Mouse (Mus musculus) limb, embryonic 11.5 days (tissue): ENCODE results near the gene Pla2g2c. TPM values are rescaled to one million over a fixed set of nuclear protein-coding genes. Genes with fewer than 3 reads are reported as not detected.
A peak's percentile ranks its signal among the peaks of the same experiment; 100 is the strongest.

Experiments used
- ATAC-seq: fragments of 200-750 bp; cut with Nextera tagmentation; 2 replicates; pipeline ENCODE4 v1.8.0; 2017; ENCODE audit warnings: low read depth; ENCODE audit not compliant: insufficient number of reproducible peaks, low FRiP score, low TSS enrichment
- DNase-seq: peaks from one replicate; pipeline ENCODE4 v3.0.0-alpha.2; 2015; ENCODE audit warnings: low spot score
- H3K27ac ChIP-seq: fragments of 300-500 bp; sonication (generic); replicated peaks from 2 replicates; pipeline ENCODE4 v1.5.1; 2014; ENCODE audit warnings: low read depth, mild to moderate bottlenecking, low read length
- H3K27me3 ChIP-seq: fragments of 300-500 bp; sonication (generic); 2 replicates; pipeline ENCODE4 v1.6.1; 2014; ENCODE audit warnings: mild to moderate bottlenecking, low read length, mixed read lengths; ENCODE audit not compliant: control insufficient read depth, insufficient read depth
- H3K36me3 ChIP-seq: fragments of 300-500 bp; sonication (generic); 2 replicates; pipeline ENCODE4 v1.6.1; 2014; ENCODE audit warnings: mild to moderate bottlenecking, low read length, moderate library complexity, mixed read lengths; ENCODE audit not compliant: control insufficient read depth, insufficient read depth
- H3K4me1 ChIP-seq: fragments of 300-500 bp; sonication (generic); 2 replicates; pipeline ENCODE4 v1.6.1; 2014; ENCODE audit warnings: low read length, mixed read lengths; ENCODE audit not compliant: control insufficient read depth, insufficient read depth
- H3K4me2 ChIP-seq: fragments of 300-500 bp; sonication (generic); 2 replicates; pipeline ENCODE4 v1.6.1; 2014; ENCODE audit warnings: low read depth, mild to moderate bottlenecking, moderate library complexity; ENCODE audit not compliant: severe bottlenecking
- H3K4me3 ChIP-seq: fragments of 300-500 bp; sonication (generic); 2 replicates; pipeline ENCODE4 v1.5.1; 2014; ENCODE audit warnings: low read depth, low read length
- H3K9ac ChIP-seq: fragments of 300-500 bp; sonication (generic); 2 replicates; pipeline ENCODE4 v1.6.1; 2014; ENCODE audit warnings: mild to moderate bottlenecking, low read length
- H3K9me3 ChIP-seq: fragments of 300-500 bp; sonication (generic); 2 replicates; pipeline ENCODE4 v1.6.1; 2016; ENCODE audit warnings: low read length; ENCODE audit not compliant: control insufficient read depth
- WGBS: fragments of 180-500 bp; shearing (Covaris S2); extraction: QIAGEN DNeasy Blood & Tissue Kit; methylation state at CpG from one replicate; pipeline ENCODE4 v1.1.7; 2014; 5-methylcytosine and 5-hydroxymethylcytosine counted together
- polyA plus RNA-seq: library from polyadenylated mRNA; unstranded; fragments of >200 nt; fragmentation: Nextera tagmentation; extraction: Ambion mirVana; gene quantifications from 2 replicates; pipeline ENCODE4 v1.2.1, GENCODE M21; 2014

The Pla2g2c gene
- polyA plus RNA-seq, 1 experiment from 2014 or later: 1.1 TPM

DNA sequence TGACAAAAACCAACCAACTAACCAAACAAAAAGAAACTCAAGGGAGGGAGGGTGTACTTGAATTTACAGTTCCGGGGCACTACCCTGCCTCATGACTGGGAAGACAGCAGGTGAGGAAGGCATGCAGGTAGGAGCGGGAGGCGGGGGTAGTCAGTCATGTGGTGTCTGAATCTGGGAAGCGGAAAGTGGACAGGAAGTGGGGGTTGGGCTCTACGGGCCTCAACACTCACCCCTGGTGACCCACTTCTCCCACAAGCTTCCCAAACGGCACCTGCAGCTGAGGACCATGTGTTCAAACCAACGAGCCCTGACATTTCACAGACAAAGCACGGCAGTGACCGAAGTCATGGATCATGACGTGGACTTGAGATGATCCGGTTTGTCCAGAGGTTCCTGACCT is 12.5 kb upstream of the Pla2g2c start:
- Histone ChIP-seq H3K9me3 (no peaks in the 10 kb centered on the region), H3K36me3 (no peaks in the 10 kb centered on the region), H3K9ac (no peak overlapping the region), H3K27me3 (no peaks in the 10 kb centered on the region), H3K4me3 (no peak overlapping the region), H3K4me2 (no peak overlapping the region), H3K4me1 (no peaks in the 10 kb centered on the region), H3K27ac (no peak overlapping the region)
- 76% methylated on average over 11 of the region's 11 CpGs for WGBS
- DNase-seq (no peak), ATAC-seq (no peak)

DNA sequence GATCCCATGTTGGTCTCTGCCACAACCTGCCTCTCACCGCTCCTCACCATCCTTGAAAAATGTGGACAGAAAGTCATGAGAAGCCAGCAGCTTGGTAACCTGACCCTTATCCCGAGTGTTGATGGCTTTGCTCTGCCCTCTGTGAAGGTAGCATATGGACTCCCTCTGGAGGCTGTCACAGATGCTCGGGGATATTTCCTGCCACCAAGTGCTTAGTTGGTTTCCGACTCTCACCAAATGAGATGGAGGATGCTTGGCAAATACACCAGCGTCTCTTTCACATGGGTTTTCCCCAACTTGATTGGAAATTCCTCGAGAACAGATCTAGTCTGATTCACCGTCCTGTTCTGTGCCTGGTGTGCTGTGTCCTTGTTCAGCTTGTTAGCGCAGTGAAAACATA is 12.0 kb upstream of the Pla2g2c start:
- 74% methylated on average over 8 of the region's 8 CpGs for WGBS
- Histone ChIP-seq H3K27ac (no peak overlapping the region), H3K27me3 (no peaks in the 10 kb centered on the region), H3K9me3 (no peaks in the 10 kb centered on the region), H3K36me3 (no peaks in the 10 kb centered on the region), H3K4me3 (no peak overlapping the region), H3K4me2 (no peak overlapping the region), H3K4me1 (no peaks in the 10 kb centered on the region), H3K9ac (no peak overlapping the region)
- no peak for DNase-seq
- no peak for ATAC-seq

DNA sequence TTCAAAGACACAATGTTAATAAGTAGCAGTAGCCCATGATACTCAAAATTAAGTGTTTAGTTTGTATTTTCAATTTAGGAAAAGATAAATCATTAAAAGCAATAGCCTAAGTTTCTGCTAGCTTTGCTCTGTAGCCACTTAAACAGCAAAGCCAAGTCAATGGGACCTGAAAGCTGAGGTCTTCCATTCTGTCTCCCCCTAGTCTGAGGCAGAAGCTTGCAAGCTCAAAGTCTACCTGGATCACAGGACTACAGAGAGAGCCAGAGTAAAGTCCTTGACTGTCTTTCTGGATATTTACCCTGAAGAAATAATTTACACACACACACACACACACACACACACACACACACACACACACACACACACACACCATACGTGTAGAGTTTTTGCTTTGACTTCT is 10.4 kb upstream of the Pla2g2c start:
- DNase-seq (no peak), ATAC-seq (no peak)
- H3K27me3 ChIP-seq: no peaks in the 10 kb centered on the region
- 67% methylated on average over 1 of the region's 1 CpGs for WGBS
- H3K4me2 ChIP-seq: no peak overlapping the region
- no peaks in the 10 kb centered on the region for H3K36me3 ChIP-seq
- H3K9ac ChIP-seq: no peak overlapping the region
- H3K4me1 ChIP-seq: no peaks in the 10 kb centered on the region
- H3K27ac ChIP-seq: no peak overlapping the region
- no peaks in the 10 kb centered on the region for H3K9me3 ChIP-seq
- no peak overlapping the region for H3K4me3 ChIP-seq

DNA sequence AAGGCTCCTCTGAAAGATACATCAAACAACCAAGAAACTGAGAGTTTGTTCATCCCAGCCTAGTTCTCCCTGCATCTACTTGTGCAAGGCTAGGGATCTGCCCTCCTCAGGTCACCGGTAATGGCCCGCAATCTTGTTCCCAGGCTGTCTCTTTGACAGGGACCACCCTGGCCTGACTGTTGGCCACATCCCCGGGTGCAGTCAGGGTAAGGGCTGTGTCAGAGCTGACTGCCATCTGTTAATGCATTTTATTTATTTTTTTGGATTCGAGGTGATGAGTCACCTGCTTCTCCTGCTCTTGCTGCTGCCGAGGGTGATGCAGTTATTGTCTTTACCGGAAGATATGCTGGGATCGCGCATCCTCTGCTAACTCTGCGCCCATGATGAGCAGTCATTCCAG is 7.9 kb upstream of the Pla2g2c start:
- H3K36me3 ChIP-seq: no peaks in the 10 kb centered on the region
- no peak overlapping the region for H3K27ac ChIP-seq
- H3K4me2 ChIP-seq: no peak overlapping the region
- no peak overlapping the region for H3K9ac ChIP-seq
- no peak overlapping the region for H3K4me3 ChIP-seq
- ATAC-seq: no peak
- H3K4me1 ChIP-seq: no peaks in the 10 kb centered on the region
- H3K9me3 ChIP-seq: no peaks in the 10 kb centered on the region
- H3K27me3 ChIP-seq: no peaks in the 10 kb centered on the region
- DNase-seq: no peak
- 84% methylated on average over 9 of the region's 9 CpGs for WGBS

DNA sequence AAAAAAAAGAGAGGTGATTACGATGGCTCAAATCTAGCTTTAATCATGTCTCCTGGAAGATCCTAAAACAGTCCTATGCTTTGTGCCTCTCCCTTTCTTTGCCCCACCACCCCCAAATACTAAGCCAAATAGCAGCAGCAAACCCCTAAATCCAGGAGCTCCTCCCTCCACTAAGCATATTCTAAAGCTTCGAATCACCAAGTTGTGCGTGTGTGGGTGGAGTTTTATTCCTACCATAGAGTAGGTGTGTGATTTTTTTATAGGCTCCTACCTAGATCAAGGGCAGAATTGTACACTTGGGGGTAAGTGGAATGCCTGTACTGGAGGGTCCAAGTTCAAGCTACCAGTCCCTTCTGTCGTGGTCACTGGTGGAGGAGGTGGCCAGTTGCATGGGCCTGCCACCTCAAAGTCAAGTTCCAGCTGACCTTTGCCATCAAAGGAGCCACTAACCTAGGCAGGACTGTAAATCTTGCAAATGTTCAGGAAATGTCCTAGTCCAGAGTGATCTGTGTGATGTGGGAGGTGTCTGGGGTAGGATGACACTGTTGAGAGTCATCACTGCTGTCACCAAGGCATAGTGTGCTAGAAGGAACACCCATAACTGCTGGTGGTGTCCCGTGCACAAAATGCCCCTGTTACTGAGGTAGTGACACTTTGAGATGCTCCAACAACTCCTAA is 5.9 kb upstream of the Pla2g2c start:
- peaks cover 2% of the 10 kb centered on the region; the same call in 1 of the 2 replicates for H3K4me1 ChIP-seq
- H3K9me3 ChIP-seq: no peaks in the 10 kb centered on the region
- H3K27me3 ChIP-seq: no peaks in the 10 kb centered on the region
- DNase-seq: no peak
- WGBS: 83% methylated on average over 5 of the region's 5 CpGs
- H3K4me2 ChIP-seq: no peak overlapping the region
- H3K36me3 ChIP-seq: no peaks in the 10 kb centered on the region
- ATAC-seq: no peak
- H3K9ac ChIP-seq: no peak overlapping the region
- H3K4me3 ChIP-seq: no peak overlapping the region
- H3K27ac ChIP-seq: no peak overlapping the region

DNA sequence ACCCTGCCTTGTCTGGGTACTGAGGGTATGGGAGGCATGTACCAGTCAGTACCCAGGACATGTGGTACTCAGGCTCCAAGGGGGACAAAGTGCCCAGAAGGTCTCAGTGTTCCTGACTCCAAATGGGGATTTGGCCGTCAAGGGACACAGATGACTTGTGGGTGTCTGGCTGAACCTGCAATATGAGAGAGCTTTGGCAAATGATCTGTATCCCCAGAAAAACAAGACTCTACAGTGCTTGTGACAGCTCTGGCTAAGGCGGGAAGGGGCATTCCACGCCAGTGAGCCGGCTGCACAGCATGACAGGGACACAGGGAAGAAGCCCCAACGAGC is 5.4 kb upstream of the Pla2g2c start:
- H3K9me3 ChIP-seq: no peaks in the 10 kb centered on the region
- DNase-seq: no peak
- no peak overlapping the region for H3K4me3 ChIP-seq
- no peak overlapping the region for H3K27ac ChIP-seq
- peaks cover 8% of the 10 kb centered on the region for H3K4me1 ChIP-seq
- no peaks in the 10 kb centered on the region for H3K36me3 ChIP-seq
- no peak overlapping the region for H3K9ac ChIP-seq
- 83% methylated on average over 5 of the region's 5 CpGs for WGBS
- no peak overlapping the region for H3K4me2 ChIP-seq
- no peak for ATAC-seq
- no peaks in the 10 kb centered on the region for H3K27me3 ChIP-seq

DNA sequence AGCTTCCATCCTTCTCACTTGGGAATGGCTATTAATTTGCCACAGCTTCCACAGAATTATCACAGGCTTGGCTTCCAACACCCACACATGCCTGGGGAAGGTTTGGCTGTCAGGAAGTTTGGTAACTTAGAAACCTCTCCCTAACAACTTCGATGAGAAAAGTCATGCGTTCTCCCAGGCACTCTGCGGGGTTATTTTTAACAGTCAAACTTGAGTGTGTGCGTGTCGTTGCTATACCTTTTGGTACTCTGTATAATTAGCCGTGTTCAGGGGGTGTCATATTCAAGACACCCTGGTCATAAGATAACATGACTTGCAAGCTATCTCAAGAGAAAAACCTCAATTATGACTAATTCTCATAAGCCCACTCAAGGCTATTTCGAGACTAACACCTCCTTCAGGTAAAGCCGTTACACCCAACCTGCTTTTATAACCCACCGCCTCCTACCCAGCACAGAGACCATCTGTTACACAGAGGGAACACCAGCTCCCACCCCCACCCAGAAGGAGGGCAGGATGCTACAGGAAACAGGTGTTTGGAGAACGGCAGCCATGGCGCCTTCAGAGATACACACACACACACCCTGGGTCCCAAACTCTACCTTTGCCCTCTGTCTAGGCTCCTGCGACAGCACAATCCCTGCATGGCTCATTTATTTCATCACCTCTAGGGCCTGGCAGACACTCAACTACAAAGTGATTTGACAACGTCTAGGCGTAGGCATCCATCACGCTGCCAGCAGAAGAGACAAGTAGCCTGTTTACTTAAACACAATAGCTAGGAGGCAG is 905 bp upstream of the Pla2g2c start:
- Histone ChIP-seq H3K27ac (no peak overlapping the region), H3K4me3 (no peak overlapping the region), H3K9me3 (no peaks in the 10 kb centered on the region), H3K27me3 (no peaks in the 10 kb centered on the region), H3K4me2 (no peak overlapping the region), H3K36me3 (no peaks in the 10 kb centered on the region), H3K4me1 (peaks cover 20% of the 10 kb centered on the region), H3K9ac (no peak overlapping the region)
- DNase-seq: no peak
- ATAC-seq: no peak
- WGBS: 60% methylated on average over 15 of the region's 15 CpGs

DNA sequence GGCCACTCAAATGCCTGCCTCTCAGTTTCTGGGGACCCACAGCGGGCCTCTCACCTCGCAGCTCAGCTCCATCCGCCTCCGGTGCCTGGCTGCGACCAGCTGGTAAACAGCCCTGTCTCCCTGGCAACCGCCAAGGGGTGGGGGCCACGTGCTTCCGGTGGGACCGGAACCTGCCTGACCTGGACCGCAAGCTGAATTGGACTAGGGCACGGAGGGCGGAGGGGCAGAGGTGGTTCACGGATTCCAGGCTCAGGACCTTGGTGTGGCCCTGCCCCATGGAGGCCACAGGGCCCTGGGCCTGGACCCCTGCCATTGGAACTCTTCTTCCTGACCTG is 502 bp downstream of the Pla2g2c start:
- ATAC-seq (peak; percentile 79), DNase-seq (peak; percentile 90)
- WGBS: 1% methylated on average over 13 of the region's 13 CpGs
- no peaks in the 10 kb centered on the region for H3K36me3 ChIP-seq
- H3K27me3 ChIP-seq: no peaks in the 10 kb centered on the region
- H3K4me2 ChIP-seq: peak overlapping the region; percentile 40
- H3K4me3 ChIP-seq: peak overlapping the region; percentile 16
- H3K4me1 ChIP-seq: peaks cover 20% of the 10 kb centered on the region
- no peaks in the 10 kb centered on the region for H3K9me3 ChIP-seq
- no peak overlapping the region for H3K27ac ChIP-seq
- peak overlapping the region; percentile 45 for H3K9ac ChIP-seq
